Mouse (Mus musculus): Measurements from ENCODE around the gene Scg3. TPM values are rescaled to one million over a fixed set of nuclear protein-coding genes. Genes with fewer than 3 reads are reported as not detected.

Scg3 gene
- polyA plus RNA-seq, 1 experiment, result not detected

GRCm38 (mm10) chr9:75680606-75681005, 3.2 kb downstream of the Scg3 start:
- TF ChIP-seq CTCF (IDR thresholded peaks at IDR 0.05; ENCODE audit: low read depth, low read length) (no peak), POLR2A (IDR thresholded peaks at IDR 0.05; ENCODE audit: insufficient read depth, low read length) (no peak), EP300 (IDR thresholded peaks at IDR 0.05; ENCODE audit: insufficient read depth, low read depth, low read length) (no peak)
- H3K27me3 ChIP-seq (ENCODE audit: control insufficient read depth, insufficient read depth, low read length, poor library complexity, severe bottlenecking), result no peaks in the 10 kb centered on the region
- no peaks in the 10 kb centered on the region for H3K9me3 ChIP-seq (replicated peaks; ENCODE audit: control insufficient read depth, insufficient read depth, low read length, poor library complexity, severe bottlenecking)
- H3K27ac ChIP-seq (ENCODE audit: insufficient read depth, low read length), result no peak overlapping the region
- no peak overlapping the region for H3K4me3 ChIP-seq (ENCODE audit: low read depth, low read length)
- no peak overlapping the region for H3K9ac ChIP-seq (ENCODE audit: low read depth, poor library complexity, severe bottlenecking)
- H3K36me3 ChIP-seq (ENCODE audit: control insufficient read depth, insufficient read depth, low read length, poor library complexity, severe bottlenecking), result no peaks in the 10 kb centered on the region
- H3K4me1 ChIP-seq (ENCODE audit: control insufficient read depth, insufficient read depth, low read length), result no peaks in the 10 kb centered on the region

- TF ChIP-seq POLR2A (IDR thresholded peaks at IDR 0.05; ENCODE audit: insufficient read depth, low read length), result no peak
- no peak for TF ChIP-seq EP300 (IDR thresholded peaks at IDR 0.05; ENCODE audit: insufficient read depth, low read depth, low read length)
- no peak for TF ChIP-seq CTCF (IDR thresholded peaks at IDR 0.05; ENCODE audit: low read depth, low read length)
- no peaks in the 10 kb centered on the region for H3K9me3 ChIP-seq (replicated peaks; ENCODE audit: control insufficient read depth, insufficient read depth, low read length, poor library complexity, severe bottlenecking)
- no peak overlapping the region for H3K9ac ChIP-seq (ENCODE audit: low read depth, poor library complexity, severe bottlenecking)
- H3K27me3 ChIP-seq (ENCODE audit: control insufficient read depth, insufficient read depth, low read length, poor library complexity, severe bottlenecking), result no peaks in the 10 kb centered on the region
- H3K4me1 ChIP-seq (ENCODE audit: control insufficient read depth, insufficient read depth, low read length), result no peaks in the 10 kb centered on the region
- H3K4me3 ChIP-seq (ENCODE audit: low read depth, low read length), result no peak overlapping the region
- no peaks in the 10 kb centered on the region for H3K36me3 ChIP-seq (ENCODE audit: control insufficient read depth, insufficient read depth, low read length, poor library complexity, severe bottlenecking)
- H3K27ac ChIP-seq (ENCODE audit: insufficient read depth, low read length), result no peak overlapping the region
These were observed 4.2 kb downstream of the Scg3 start for GRCm38 (mm10) chr9:75679629-75680028.

GRCm38 (mm10) chr9:75678341-75678740, 5.5 kb downstream of the Scg3 start:
- Histone ChIP-seq H3K36me3 (ENCODE audit: control insufficient read depth, insufficient read depth, low read length, poor library complexity, severe bottlenecking) (no peaks in the 10 kb centered on the region), H3K9ac (ENCODE audit: low read depth, poor library complexity, severe bottlenecking) (no peak overlapping the region), H3K27ac (ENCODE audit: insufficient read depth, low read length) (no peak overlapping the region), H3K4me1 (ENCODE audit: control insufficient read depth, insufficient read depth, low read length) (no peaks in the 10 kb centered on the region), H3K27me3 (ENCODE audit: control insufficient read depth, insufficient read depth, low read length, poor library complexity, severe bottlenecking) (no peaks in the 10 kb centered on the region), H3K9me3 (replicated peaks; ENCODE audit: control insufficient read depth, insufficient read depth, low read length, poor library complexity, severe bottlenecking) (no peaks in the 10 kb centered on the region), H3K4me3 (ENCODE audit: low read depth, low read length) (no peak overlapping the region)
- TF ChIP-seq CTCF (IDR thresholded peaks at IDR 0.05; ENCODE audit: low read depth, low read length) (no peak), POLR2A (IDR thresholded peaks at IDR 0.05; ENCODE audit: insufficient read depth, low read length) (no peak), EP300 (IDR thresholded peaks at IDR 0.05; ENCODE audit: insufficient read depth, low read depth, low read length) (no peak)

DNA sequence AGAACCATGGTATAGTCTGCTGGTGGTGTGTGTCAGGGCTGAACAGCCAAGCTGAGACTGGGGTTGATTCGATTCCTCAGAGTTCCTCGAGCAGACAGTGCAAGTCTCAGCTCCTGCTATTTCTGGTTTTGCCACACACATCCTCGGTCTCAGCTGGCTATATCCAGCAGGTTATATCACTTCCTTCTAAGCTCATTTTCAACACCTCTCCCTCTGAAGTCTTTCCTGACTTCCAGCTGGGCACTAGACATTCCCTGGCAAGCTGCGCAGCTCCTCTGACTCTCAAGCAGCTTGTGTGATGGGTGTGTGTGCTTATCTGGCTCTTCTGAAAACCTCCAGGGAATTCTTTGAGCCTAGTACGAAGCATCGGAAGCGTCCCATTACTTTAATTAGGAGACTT, 7.6 kb downstream of the Scg3 start:
- no peaks in the 10 kb centered on the region for H3K9me3 ChIP-seq (replicated peaks; ENCODE audit: control insufficient read depth, insufficient read depth, low read length, poor library complexity, severe bottlenecking)
- H3K9ac ChIP-seq (ENCODE audit: low read depth, poor library complexity, severe bottlenecking), result no peak overlapping the region
- no peak overlapping the region for H3K27ac ChIP-seq (ENCODE audit: insufficient read depth, low read length)
- no peaks in the 10 kb centered on the region for H3K36me3 ChIP-seq (ENCODE audit: control insufficient read depth, insufficient read depth, low read length, poor library complexity, severe bottlenecking)
- no peak overlapping the region for H3K4me3 ChIP-seq (ENCODE audit: low read depth, low read length)
- TF ChIP-seq POLR2A (IDR thresholded peaks at IDR 0.05; ENCODE audit: insufficient read depth, low read length) (no peak), EP300 (IDR thresholded peaks at IDR 0.05; ENCODE audit: insufficient read depth, low read depth, low read length) (no peak), CTCF (IDR thresholded peaks at IDR 0.05; ENCODE audit: low read depth, low read length) (no peak)
- no peaks in the 10 kb centered on the region for H3K27me3 ChIP-seq (ENCODE audit: control insufficient read depth, insufficient read depth, low read length, poor library complexity, severe bottlenecking)
- no peaks in the 10 kb centered on the region for H3K4me1 ChIP-seq (ENCODE audit: control insufficient read depth, insufficient read depth, low read length)

GRCm38 (mm10) chr9:75672769-75673168, 11.1 kb downstream of the Scg3 start:
- Histone ChIP-seq H3K9ac (ENCODE audit: low read depth, poor library complexity, severe bottlenecking) (no peak overlapping the region), H3K36me3 (ENCODE audit: control insufficient read depth, insufficient read depth, low read length, poor library complexity, severe bottlenecking) (no peaks in the 10 kb centered on the region), H3K27ac (ENCODE audit: insufficient read depth, low read length) (no peak overlapping the region), H3K4me3 (ENCODE audit: low read depth, low read length) (no peak overlapping the region), H3K4me1 (ENCODE audit: control insufficient read depth, insufficient read depth, low read length) (no peaks in the 10 kb centered on the region), H3K9me3 (replicated peaks; ENCODE audit: control insufficient read depth, insufficient read depth, low read length, poor library complexity, severe bottlenecking) (no peaks in the 10 kb centered on the region), H3K27me3 (ENCODE audit: control insufficient read depth, insufficient read depth, low read length, poor library complexity, severe bottlenecking) (no peaks in the 10 kb centered on the region)
- no peak for TF ChIP-seq POLR2A (IDR thresholded peaks at IDR 0.05; ENCODE audit: insufficient read depth, low read length)
- no peak for TF ChIP-seq EP300 (IDR thresholded peaks at IDR 0.05; ENCODE audit: insufficient read depth, low read depth, low read length)
- TF ChIP-seq CTCF (IDR thresholded peaks at IDR 0.05; ENCODE audit: low read depth, low read length), result no peak

DNA sequence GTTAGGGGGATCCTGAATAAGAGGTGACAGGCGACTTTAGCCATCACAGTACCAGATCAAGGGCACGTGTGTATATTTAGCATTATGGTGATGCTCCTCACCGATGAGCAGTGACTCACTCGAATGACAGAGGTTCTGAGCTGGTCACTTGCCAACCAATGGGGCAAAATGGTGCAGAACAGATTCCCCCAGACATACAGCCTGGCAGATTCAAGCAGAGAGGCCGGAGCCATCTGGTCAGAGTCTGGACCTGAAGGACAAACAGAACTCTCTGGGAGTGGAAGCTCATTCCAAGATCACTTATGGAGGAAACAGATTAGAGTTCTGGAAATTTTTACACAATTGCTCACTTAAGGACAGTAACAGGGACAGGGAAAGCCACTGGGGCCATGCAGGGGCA, 17.2 kb downstream of the Scg3 start:
- no peak overlapping the region for H3K27ac ChIP-seq (ENCODE audit: insufficient read depth, low read length)
- H3K9ac ChIP-seq (ENCODE audit: low read depth, poor library complexity, severe bottlenecking), result no peak overlapping the region
- no peak overlapping the region for H3K4me3 ChIP-seq (ENCODE audit: low read depth, low read length)
- no peaks in the 10 kb centered on the region for H3K4me1 ChIP-seq (ENCODE audit: control insufficient read depth, insufficient read depth, low read length)
- TF ChIP-seq POLR2A (IDR thresholded peaks at IDR 0.05; ENCODE audit: insufficient read depth, low read length), result no peak
- TF ChIP-seq CTCF (IDR thresholded peaks at IDR 0.05; ENCODE audit: low read depth, low read length), result no peak
- TF ChIP-seq EP300 (IDR thresholded peaks at IDR 0.05; ENCODE audit: insufficient read depth, low read depth, low read length), result no peak
- H3K27me3 ChIP-seq (ENCODE audit: control insufficient read depth, insufficient read depth, low read length, poor library complexity, severe bottlenecking), result no peaks in the 10 kb centered on the region; the same call in 1 of the 2 replicates
- H3K36me3 ChIP-seq (ENCODE audit: control insufficient read depth, insufficient read depth, low read length, poor library complexity, severe bottlenecking), result no peaks in the 10 kb centered on the region
- no peaks in the 10 kb centered on the region for H3K9me3 ChIP-seq (replicated peaks; ENCODE audit: control insufficient read depth, insufficient read depth, low read length, poor library complexity, severe bottlenecking)
